Mouse (Mus musculus) heart, postnatal 25 days (tissue): Measurements from ENCODE around the gene Pon3. TPM values are rescaled to one million over a fixed set of nuclear protein-coding genes. Genes with fewer than 3 reads are reported as not detected.
"Not testable (repeated sequence)": the region's sequence is repeated elsewhere in the genome, so short reads cannot be mapped to it uniquely, and the experiment has no call there.

Experiments used
- DNase-seq: peaks from one replicate; pipeline ENCODE4 v3.0.0; 2022; ENCODE audit warnings: low spot score
- intact Hi-C: fragments of 180-260 bp; cut with DNase I; formaldehyde crosslinking; loops from one replicate; pipeline ENCODE4 v1.15.1; 2025
- total RNA-seq, 2 experiments: library from RNA; stranded (reverse); gene quantifications; 2 replicates each; pipeline ENCODE4 v1.2.3; 2021

Gene Pon3
- total RNA-seq, 2 experiments from 2014 or later, result 19.4 to 20.0 TPM

DNA sequence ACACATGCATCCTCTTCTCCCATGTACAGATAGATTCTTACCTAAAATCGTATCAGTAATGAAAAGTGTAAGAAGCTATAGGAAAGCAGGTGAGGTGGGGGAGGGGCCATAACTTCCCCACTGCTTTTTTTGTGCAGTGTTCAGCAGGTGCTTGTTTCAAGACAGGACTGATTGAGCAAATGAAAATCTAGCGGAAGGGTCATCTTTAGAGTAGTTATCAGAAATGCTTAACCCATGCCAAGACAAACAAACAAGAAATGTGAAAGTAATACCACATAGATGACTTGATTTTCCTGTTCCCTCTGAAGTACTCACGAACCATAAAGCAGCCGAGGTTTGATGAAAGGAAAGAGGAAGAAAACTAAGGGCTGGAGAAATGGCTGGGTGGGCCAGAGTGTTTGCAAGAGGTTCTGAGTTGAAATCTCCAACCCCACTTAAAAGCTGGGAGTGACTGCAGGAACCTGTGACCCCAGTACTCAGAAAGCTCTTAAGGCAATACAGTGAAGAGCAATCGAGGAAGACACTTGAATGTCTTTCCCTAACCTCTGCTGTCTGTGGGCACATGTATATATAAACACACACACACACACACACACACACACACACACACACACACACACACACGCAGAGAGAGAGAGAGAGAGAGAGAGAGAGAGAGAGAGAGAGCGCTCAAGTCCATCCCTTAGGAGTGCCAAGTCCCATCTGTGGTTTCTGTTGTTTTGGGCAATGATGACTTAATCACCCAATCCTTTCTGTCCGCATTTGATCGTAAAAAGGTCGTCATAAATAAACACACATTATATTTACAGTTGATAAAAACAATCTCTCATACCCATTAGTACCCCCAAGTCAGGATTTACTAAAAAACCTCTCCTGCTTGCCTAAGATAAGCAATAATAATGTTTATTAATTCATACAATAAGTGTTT, 6.5 kb upstream of the Pon3 start:
- intact Hi-C loops, result loop anchor here (5.0 kb wide), 1 partner anchor 120 kb away; the partner anchor contains the start of gene Asb4
- DNase-seq, result no peak

DNA sequence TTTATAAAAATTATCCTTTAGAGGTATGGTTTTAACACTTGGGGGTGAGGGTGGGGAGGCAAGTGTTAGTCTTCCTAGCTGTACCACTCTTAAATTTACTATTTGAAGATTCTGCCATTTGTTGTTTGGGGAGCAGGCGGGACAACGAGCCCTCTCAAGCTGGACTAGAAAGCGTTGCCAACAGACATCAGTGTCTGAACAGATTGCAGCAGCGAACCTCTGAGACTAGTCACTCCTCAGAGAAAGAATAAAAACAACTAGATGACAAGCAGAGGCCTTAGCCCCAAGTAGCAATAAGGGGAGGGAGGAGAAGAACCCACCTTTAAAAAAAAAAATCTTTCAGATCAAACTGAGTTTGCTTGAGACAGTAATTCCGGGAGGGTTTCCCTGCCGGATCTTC, 795 bp downstream of the Pon3 start:
- intact Hi-C loops, result loop anchor here (5.0 kb wide), 1 partner anchor 42 kb away; the partner anchor contains the start of gene Pon2
- DNase-seq, result no peak

DNA sequence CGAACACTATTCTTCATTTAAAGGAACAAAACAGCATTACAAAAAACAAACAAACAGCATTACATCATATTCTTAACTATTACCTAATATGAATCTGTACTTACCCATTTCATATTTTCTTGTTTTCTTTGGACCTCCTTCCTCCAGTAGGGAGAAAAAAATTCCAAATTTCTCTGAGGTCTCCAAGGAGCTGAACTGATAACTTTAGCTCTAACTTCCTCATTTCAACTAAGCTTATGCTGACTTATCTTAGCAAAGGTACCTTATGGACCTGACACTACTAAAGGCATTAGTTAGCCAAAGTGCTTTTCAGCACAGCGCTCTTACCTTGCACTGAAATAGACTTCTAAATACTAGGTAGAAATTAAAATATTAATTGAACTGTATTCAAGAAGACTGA, 1.2 kb downstream of the Pon3 start:
- intact Hi-C loops, result loop anchor here (5.0 kb wide), 1 partner anchor 42 kb away; the partner anchor contains the start of gene Pon2
- no peak for DNase-seq

DNA sequence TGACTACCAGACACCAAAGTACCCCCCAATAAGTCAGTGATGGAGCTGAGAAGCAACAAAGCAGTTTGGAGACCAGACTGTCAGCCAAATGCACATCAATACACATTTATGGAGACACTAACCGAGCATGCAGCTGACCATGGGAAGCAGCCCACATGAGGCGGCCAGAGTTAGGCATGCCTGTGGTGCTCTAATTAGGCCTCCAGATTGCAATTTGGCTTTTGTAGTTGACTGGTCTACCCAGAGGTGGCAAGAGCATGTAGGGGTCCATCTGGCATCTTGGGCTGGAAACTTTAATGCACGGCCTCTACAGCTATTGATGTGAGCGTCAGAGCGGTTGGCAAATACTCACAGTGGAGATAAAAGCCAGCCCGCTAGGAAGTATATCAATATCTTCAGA, 10.2 kb downstream of the Pon3 start:
- intact Hi-C loops, result no loop called here
- DNase-seq, result no peak

DNA sequence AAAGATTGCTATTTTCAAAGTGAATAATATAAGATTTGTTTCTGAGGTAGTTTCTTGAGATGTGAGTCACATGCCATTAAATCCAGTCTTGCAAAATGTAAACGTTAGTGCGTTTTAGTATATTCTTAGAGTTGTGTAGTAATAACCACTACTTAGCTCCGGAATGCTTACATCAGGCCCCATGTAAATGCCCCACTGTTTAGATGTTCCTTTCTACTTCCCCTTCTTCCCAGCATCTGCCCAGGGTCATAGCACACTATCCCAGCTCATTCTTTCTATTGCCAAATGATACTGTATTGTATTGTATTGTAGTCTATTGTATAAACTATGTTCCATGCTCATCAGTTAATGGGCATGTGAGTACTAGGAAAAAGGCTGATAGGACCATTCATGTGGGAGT, 17.3 kb downstream of the Pon3 start:
- no peak for DNase-seq
- intact Hi-C loops, result no loop called here

DNA sequence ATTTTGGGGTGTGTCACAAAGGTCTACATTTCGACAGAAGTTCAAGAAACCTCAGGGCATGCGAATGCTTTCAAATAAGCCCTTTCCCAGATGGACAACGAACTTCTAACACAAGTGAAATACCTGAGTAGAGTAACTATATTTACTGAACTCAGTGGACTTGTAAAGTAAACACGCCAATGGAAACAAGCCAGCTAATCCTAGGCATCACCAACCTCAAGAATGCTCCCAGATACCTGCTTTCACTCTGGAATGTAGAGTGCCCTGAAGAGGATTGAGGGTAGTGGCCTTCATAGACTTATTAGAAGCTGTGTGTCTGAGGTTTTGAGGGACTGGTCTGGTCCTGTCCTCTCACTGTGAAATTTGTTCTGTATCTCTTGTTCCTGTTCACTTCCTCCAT, 18.6 kb downstream of the Pon3 start:
- intact Hi-C loops, result no loop called here
- DNase-seq, result no peak

DNA sequence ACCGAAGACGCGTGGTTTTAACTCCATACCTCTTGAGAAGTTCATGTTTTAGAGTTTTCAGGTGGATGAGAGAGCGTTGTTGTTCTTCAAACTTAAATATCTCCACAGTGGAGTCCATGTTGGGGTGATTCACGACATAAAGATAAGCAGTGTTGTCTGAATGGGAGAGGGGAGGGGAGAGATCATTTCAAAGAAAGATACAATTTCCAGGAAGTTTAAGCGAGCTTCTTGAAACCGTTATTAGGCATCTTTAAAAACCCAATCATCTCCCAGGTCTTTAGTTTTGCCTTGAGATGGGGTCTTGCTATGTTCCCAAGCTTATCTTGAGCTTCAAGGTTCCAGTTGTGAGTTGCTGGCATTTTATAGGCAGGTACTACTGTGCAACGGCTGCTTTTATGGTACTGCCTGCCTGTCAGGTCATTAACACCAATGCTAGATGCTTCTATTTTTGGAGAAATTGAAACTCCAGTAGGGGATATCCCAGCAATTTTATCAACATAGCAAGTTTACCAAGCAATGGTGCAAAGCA, 19.2 kb downstream of the Pon3 start:
- intact Hi-C loops, result no loop called here
- DNase-seq, result no peak

DNA sequence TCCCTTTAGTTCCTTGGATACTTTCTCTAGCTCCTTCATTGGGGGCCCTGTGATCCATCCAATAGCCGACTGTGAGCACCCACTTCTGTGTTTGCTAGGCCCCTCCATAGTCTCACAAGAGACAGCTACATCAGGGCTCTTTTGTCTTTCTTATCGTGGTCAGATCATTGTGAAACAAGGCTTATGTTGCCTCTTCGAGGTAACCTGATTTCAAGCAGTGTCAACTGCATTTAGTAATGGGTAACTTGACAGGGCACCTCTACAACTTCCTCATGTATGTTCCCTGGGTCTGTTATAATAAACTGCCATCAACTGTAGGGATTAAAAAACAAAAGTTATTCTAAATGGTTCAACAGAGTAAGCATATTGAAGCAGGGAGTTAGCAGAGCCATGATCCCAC, 21.5 kb downstream of the Pon3 start:
- no peak for DNase-seq
- intact Hi-C loops, result no loop called here

DNA sequence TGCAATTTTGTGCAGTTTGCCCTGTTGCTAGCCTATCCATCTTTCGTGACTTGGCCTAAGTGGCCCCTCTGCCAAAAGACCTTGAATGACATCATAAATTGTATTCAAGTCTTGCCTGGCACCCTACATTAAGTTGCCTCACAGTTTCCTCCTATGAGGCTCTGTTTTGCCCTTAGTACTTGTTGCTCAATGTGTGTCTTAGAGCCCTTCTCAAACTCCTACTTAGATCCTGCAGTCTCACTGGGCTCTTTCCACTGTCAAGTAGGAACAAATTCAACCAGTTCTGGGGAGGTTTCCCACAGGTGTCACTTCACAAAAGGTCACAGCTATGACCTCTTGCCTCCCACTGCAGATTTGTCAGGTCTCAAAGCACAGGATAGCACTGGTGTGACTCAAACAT, 22.3 kb downstream of the Pon3 start:
- intact Hi-C loops, result no loop called here
- no peak for DNase-seq

DNA sequence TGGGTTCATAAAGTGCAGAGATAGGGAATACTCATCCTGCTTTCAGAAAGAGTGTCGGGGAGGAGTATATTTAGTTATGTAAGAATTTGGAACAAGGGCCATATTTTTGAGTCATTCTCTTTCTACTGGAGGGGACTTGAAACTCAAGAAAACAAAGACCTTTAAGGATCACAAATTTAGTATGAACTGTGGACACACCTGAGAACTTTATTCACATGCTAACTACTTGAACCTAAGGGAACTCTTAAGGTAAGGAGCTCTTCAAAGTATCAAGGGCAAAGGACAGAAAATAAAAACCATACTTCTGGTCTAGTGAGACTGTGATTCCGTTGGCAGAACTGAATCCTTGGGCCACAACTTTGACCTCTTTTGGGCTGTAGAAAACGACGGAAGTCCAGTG, 24.1 kb downstream of the Pon3 start:
- intact Hi-C loops, result no loop called here
- no peak for DNase-seq

DNA sequence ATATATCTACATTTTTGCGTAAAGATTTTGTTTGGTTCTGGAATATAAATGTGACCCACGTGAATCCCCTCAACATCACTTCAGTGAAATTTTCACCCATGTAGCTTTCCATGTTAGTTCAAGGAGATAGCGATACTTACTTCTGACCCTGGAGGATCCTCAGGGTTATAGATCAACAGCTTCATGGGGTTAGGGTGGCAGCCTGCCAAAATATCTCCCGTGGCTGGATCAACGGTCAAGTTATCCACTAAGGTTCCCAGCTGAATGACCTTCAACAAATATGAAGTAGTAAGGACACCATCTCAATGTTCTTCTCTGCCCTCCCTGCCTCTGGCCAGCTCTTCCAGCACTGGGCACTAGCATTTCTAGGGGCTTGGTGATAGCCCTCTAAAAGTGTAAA, 25.8 kb downstream of the Pon3 start:
- intact Hi-C loops, result no loop called here
- DNase-seq, result no peak

DNA sequence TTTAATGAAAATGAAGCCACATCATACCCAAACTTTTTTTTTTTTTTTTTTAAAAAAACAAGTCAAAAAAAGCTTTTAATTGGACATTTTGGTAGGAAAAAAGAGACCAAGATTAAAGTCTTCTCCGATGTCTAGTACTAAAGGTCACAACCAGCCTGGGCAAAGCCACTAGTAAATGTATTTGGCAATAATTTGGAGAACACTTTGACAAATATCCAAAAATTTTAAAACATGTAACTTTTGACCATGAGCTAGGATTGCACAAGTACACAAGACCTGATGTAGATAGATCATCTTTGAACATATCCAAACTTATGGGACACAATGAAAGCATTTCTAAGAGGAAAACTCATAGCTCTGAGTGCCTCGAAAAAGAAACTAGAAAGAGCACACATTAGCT, 32.5 kb downstream of the Pon3 start:
- intact Hi-C loops, DNase-seq: not testable (repeated sequence)

DNA sequence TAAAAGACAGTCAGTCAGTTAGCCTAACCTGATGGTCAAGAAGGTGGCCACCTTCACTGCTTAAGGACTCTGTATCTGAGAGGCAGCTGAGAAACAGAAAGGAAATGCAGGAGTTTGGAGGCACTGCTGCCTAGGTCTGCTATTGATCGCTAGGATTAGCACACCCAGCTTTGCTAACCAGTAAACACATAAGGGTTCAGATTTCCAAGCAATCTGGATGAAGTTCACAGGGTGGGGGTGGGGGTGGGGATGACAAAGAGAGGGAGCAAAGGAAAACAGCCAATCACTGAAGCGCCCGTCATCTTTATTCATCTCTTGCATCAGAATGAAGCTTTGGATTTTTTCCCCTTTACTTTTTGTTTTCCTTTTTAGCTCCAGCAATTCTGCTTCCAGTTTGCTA, 34.0 kb downstream of the Pon3 start:
- DNase-seq, result no peak
- intact Hi-C loops, result no loop called here

DNA sequence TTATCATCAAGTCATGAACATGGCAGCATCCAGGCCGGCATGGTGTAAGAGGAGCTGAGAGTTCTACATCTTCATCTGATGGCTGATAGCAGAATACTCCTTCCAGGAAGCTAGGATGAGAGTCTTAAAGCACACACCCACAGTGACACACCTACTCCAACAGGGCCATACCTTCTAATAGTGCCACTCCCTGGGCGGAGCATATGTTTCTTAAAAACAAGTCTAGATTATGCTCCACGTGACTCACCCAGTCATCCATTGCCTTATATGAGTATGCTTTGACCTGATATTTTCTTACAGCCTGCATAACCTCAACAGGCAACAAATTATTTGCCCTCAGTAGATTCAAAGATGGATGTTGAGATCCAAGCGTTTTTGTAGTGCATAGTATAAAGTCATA, 37.9 kb downstream of the Pon3 start:
- no peak for DNase-seq
- intact Hi-C loops, result no loop called here

DNA sequence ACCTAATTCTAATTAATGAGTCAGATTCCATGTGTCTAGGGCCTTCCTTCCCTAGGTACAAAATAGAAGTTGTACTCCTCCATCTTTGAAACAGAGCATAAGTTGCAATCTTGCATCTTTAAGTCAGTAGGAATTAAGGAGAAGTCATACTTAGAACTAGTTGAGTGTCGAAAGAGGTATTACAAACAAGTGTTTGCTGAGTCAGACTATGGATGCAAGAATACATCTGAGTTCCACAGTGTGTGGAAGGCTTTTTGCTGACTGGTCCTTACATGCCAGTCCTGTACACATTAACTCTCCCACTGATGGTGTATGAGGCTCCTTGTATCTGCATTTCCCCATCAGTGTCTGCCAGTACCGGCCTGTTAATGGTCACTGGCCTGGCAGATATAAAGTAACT, 48.3 kb downstream of the Pon3 start:
- DNase-seq, result no peak
- intact Hi-C loops, result no loop called here

DNA sequence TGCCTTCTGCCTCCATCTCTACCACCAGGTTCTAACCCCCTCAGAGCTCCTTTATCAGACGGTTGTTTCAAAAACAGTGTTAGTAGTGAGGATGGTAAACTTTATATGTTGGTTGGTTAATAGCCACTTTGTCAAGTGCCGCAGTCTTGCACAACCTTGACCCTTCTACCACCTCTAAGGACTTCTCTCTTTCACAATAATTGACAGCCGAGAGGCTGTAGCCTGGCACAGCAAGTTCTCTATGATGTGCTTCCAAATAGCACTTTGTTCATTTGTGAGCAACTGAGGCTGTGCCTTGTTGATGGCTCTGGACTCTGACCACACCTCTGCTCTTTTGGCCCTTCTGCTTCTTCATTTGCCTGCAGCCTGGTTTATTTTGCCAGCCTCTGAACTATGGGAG, 56.2 kb downstream of the Pon3 start:
- intact Hi-C loops, result loop anchor here (5.0 kb wide), 1 partner anchor 33 kb away; no protein-coding TSS in a partner anchor
- no peak for DNase-seq

DNA sequence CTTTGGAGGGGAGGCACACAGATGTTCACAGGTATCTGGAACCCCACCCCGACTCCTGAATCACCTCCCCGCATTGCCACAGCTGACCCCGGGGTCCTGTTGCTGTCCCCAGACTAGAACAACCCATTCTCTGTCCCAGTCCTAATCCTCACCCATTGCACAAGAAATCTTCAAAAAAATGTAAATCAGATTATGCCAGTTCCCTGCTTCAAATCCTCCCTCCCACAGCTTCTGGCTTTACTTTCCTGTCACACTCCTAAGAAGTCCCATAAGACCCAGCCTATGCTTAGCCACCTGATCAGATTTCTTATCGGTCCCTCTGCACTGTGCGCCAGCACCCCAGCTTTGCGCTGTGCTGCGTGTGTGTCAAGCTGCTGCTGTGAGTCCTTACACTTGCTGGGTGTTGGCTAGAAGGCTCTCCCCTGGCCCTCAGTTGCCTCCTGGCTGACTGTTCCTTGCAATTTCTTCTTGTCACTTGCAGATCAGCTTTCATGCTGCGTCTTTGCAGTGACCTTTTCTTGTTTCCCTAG, 56.6 kb downstream of the Pon3 start:
- DNase-seq, result no peak
- intact Hi-C loops, result no loop called here

DNA sequence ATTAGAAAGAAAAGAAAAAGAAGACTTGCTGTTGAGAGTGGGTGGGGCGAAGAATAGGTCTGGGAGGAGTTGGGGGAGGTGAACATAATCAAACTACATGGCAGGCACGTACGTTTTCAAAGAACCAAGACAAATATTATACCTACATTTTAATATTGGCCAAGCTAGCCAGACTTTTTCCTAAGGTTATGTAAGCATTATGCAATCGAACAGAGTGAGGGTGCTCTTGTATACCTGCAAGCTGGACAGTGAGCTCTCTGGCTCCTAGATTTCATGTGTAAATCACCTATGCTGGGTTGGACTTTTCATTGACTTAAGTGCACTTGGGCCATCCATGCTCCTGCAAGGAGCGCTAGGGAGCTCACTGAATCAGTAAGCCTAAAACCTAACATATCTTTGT, 57.5 kb downstream of the Pon3 start:
- intact Hi-C loops, result no loop called here
- no peak for DNase-seq

DNA sequence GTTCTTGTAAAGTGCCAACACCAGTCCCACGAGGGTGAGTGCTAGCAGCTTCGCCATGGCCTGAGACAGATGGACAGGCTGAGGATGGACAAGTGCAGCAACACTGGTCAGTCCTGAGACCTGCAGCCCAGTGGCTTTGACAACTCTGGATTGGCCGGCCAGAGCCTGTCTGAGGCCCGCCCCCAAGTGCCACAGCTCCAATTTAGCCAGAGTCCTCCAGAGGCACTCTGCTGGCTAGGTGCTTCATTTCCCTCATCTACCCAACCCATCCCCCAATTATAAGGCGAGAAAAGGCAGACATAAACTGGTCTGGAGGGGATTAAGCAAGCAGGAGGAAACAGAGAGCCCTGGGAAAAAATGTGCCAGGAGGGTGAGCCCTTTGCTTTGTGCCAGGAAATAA, 62.4 kb downstream of the Pon3 start, which contains the start of gene Pon1:
Pon1 (minus strand) TSS at position 254 of the 400 bp plus-strand sequence.
- intact Hi-C loops, result no loop called here
- no peak for DNase-seq

DNA sequence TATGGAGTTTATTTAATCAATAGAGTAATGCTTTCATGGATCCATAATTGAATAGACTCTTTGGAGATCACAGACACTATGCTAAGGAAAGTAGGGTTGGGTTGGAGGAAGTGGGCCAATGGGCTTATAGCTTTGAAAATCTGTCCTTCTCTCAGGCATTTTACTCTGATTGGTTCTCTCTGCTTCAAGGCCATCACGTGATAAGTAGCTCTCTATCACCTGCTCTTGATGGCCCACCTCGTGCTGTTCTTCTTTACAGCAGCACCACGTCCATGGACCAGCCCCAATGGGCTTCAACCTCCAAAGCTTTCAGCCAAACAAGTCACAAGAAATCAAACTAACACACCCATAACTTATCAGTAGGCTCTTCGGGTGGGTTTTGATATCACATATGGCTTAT, 65.3 kb downstream of the Pon3 start:
- intact Hi-C loops, result no loop called here
- DNase-seq, result no peak

DNA sequence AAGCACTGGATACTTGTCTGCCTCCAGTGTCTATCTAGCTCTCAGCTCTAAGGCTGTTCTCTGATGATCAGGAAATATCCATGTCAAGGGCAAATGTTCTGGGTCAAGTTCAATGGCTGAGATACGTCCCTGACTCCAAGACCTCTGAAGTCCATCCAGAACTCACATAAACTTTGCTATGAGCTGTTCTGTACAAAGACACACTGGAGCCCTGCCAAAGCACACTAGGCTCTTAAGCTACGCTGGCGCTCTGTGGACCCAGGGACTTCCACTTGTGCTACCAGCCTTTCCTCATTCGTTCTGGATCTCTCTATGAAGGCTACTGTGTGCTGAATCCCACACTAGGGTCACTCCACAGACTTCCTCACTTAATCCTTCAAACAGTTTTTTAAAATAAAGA, 66.6 kb downstream of the Pon3 start:
- no peak for DNase-seq
- intact Hi-C loops, result no loop called here
